Comparison of ENCODE assay signal across 11 mouse cellular contexts in genomic region chr4:34991116-34991515, GRCm38 (mm10).
DNase-seq lines count a peak whose midpoint lies in the region; ATAC-seq and TF ChIP-seq lines count a peak whose summit lies in the region.
"Had no signal": no experiment of that assay in that cellular context is flagged by ENCODE, and none has a peak within 500 bp of the region (broad histone marks: within the 10 kb centered on the region; RNA-seq: fewer than 3 reads in every experiment).

No protein-coding gene starts in this region.

- no peaks in the 10 kb centered on the region for H3K9me3 ChIP-seq in hindbrain, embryonic 10.5 days
- no peaks in the 10 kb centered on the region for H3K9me3 ChIP-seq in hindbrain, embryonic 11.5 days (ENCODE audit: control insufficient read depth, low read length)
- H3K9me3 ChIP-seq in liver, postnatal 0 days (ENCODE audit: low read length): no peaks in the 10 kb centered on the region
- H3K9me3 ChIP-seq: heart, embryonic 10.5 days had no signal

- intact Hi-C loops in left cerebral cortex, postnatal 4 days (cut with DNase I): no loop called here

- H3K4me3 ChIP-seq in hindbrain, embryonic 10.5 days: no peak overlapping the region
- no peak overlapping the region for H3K4me3 ChIP-seq in hindbrain, embryonic 11.5 days (ENCODE audit: low read depth, low read length)
- no peak overlapping the region for H3K4me3 ChIP-seq in liver, postnatal 0 days (ENCODE audit: low read depth, low read length)
- H3K4me3 ChIP-seq: heart, embryonic 10.5 days had no signal

- no peak for ATAC-seq in hindbrain, embryonic 11.5 days (ENCODE audit: low FRiP score)
- peak; percentile 52 for ATAC-seq in liver, postnatal 0 days

- 46% methylated on average over 10 of the region's 10 CpGs for WGBS in hindbrain, embryonic 10.5 days
- WGBS in hindbrain, embryonic 11.5 days: 45% methylated on average over 10 of the region's 10 CpGs
- 55% methylated on average over 10 of the region's 10 CpGs for WGBS in liver, postnatal 0 days (ENCODE audit: insufficient replicate concordance)

- no peak for TF ChIP-seq EP300 in liver, postnatal 0 days (IDR thresholded peaks at IDR 0.05; ENCODE audit: low read depth)

- peak overlapping the region; percentile 86 for H3K27ac ChIP-seq in hindbrain, embryonic 10.5 days
- no peak overlapping the region for H3K27ac ChIP-seq in hindbrain, embryonic 11.5 days (ENCODE audit: low read depth, low read length)
- H3K27ac ChIP-seq in liver, postnatal 0 days (ENCODE audit: low read depth): peak overlapping the region; percentile 75
- H3K27ac ChIP-seq: heart, embryonic 10.5 days had no signal

- H3K9ac ChIP-seq in hindbrain, embryonic 11.5 days (ENCODE audit: low read depth, low read length): no peak overlapping the region
- peak overlapping the region; percentile 9; the same call in 1 of the 2 replicates for H3K9ac ChIP-seq in liver, postnatal 0 days (replicated peaks)

- DNase-seq in hindbrain, embryonic 10.5 days (ENCODE audit: low spot score): no peak
- no peak for DNase-seq in hindbrain, embryonic 11.5 days (ENCODE audit: low spot score)
- peak; percentile 79 for DNase-seq in ZHBTc4 (ENCODE audit: low read depth, low spot score)
- DNase-seq in fibroblast of lung, adult 2 months (ENCODE audit: low read depth): peak; percentile 79
- DNase-seq in liver, postnatal 0 days: no peak
- no peak for DNase-seq in thymus, adult 18-20 months
- no peak for DNase-seq in heart, adult 18-20 months
- DNase-seq in left cerebral cortex, postnatal 4 days: no peak
- DNase-seq: cerebellum, postnatal 14 days; right cerebral cortex, postnatal 25 days had no signal

- no peak overlapping the region for H3K4me2 ChIP-seq in hindbrain, embryonic 11.5 days (replicated peaks; ENCODE audit: low read depth, low read length)
- H3K4me2 ChIP-seq in liver, postnatal 0 days (ENCODE audit: low read depth, low read length): no peak overlapping the region

- peaks cover 43% of the 10 kb centered on the region for H3K4me1 ChIP-seq in hindbrain, embryonic 10.5 days (replicated peaks)
- H3K4me1 ChIP-seq in hindbrain, embryonic 11.5 days (replicated peaks; ENCODE audit: control insufficient read depth, insufficient read depth, low read length): peaks cover 5% of the 10 kb centered on the region
- H3K4me1 ChIP-seq in liver, postnatal 0 days (ENCODE audit: insufficient read depth): peaks cover 8% of the 10 kb centered on the region

- no peaks in the 10 kb centered on the region for H3K27me3 ChIP-seq in hindbrain, embryonic 10.5 days (ENCODE audit: insufficient read depth, poor library complexity, severe bottlenecking)
- no peaks in the 10 kb centered on the region for H3K27me3 ChIP-seq in hindbrain, embryonic 11.5 days (ENCODE audit: control insufficient read depth, insufficient read depth, low read length)
- no peaks in the 10 kb centered on the region for H3K27me3 ChIP-seq in liver, postnatal 0 days (ENCODE audit: insufficient read depth, low read length)

- H3K36me3 ChIP-seq in hindbrain, embryonic 10.5 days: no peaks in the 10 kb centered on the region
- H3K36me3 ChIP-seq in hindbrain, embryonic 11.5 days (ENCODE audit: control insufficient read depth, insufficient read depth, low read length): no peaks in the 10 kb centered on the region
- H3K36me3 ChIP-seq in liver, postnatal 0 days (replicated peaks; ENCODE audit: insufficient read depth, low read length): no peaks in the 10 kb centered on the region
- H3K36me3 ChIP-seq: heart, embryonic 10.5 days had no signal

- TF ChIP-seq CTCF in liver, postnatal 0 days (IDR thresholded peaks at IDR 0.05; ENCODE audit: low read depth): no peak

Comparison
In these comparisons a context has a peak if more than half of its experiments do, and no peak if none do; other contexts are left out.
1. DNase-seq: peak in ZHBTc4 (single experiment) and fibroblast of lung, adult 2 months (single experiment); none in hindbrain, embryonic 10.5 days (single experiment), hindbrain, embryonic 11.5 days (single experiment), liver, postnatal 0 days (single experiment), thymus, adult 18-20 months (0 of 2), heart, adult 18-20 months (0 of 2) and left cerebral cortex, postnatal 4 days (single experiment).